Mouse (Mus musculus): Measurements from ENCODE around the gene Mbnl2.
A peak's percentile ranks its signal among the peaks of the same experiment; 100 is the strongest.

Gene Mbnl2

DNA sequence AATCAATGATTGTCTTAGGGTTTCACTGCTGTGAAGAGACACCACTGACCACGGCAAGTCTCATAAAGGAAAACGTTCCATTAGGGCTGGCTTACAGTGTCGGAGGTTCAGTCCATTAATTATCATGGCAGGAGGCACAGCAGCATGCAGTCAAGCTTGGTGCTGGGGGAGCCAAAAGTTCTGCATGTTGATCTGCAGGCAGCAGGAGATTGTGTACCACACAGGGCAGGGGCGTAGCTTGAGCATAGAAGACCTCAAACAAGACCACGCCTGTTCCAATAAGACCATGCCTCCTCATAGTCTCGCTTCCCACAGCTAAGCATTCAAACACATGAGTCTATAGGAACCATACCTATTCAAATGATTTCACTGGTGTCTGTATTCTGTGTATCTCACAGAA is 85.7 kb downstream of the Mbnl2 start:
- no peak for DNase-seq

DNA sequence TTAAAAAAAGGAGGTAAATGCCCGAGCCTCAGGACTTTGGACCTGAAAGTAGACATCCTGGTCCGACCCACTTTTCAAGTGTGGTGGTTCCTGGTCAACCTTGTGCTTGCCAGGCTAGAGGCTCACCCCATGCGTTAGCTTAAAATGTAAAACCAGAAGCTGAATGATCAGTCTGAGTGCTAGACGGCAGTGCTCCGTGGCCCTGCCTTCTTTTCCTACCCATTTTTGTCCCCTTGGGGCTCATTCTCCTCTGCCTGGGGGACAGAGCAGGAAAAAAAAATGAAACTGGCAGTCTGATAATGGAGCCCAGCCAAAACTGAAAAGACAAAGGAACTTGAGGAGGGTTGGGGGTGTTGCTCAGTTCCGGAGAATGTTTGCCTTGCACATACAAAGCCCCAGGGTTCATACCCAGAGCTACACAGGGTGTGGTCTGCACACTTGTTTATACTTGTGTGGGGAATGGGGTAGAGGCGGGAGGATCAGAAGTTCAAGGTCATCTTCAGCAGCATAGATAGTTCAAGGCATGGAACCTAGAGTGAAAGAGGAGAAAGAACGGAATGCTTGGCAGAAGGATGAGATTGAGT is 87.0 kb downstream of the Mbnl2 start:
- no peak for DNase-seq

- peak; percentile 28 for DNase-seq
Observed at GRCm38 (mm10) chr14:120363090-120363818, 87.8 kb downstream of the Mbnl2 start.

GRCm38 (mm10) chr14:120365088-120365487 is 89.6 kb downstream of the Mbnl2 start:
- no peak for DNase-seq

- no peak for DNase-seq
Observed at GRCm38 (mm10) chr14:120366962-120367361, 91.5 kb downstream of the Mbnl2 start.

DNA sequence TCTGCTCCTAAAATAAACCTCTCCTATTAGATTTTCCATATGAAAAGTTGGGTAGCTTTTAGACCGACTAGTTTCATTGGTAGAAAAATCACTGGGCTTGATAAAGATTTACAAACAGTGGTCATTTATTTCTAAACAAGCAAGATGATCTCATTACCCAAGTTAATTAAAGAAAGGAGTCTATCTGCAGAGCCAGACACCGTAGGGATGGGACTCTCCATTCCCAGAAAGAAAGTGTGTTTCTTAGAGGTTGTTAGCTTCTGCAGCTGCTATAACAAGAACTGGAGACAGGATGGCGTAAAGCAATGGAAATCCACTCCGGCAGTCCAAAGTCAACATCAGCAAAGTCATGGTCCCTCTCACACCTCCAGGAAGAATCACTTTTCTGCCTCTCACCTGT is 92.1 kb downstream of the Mbnl2 start:
- DNase-seq: no peak

DNA sequence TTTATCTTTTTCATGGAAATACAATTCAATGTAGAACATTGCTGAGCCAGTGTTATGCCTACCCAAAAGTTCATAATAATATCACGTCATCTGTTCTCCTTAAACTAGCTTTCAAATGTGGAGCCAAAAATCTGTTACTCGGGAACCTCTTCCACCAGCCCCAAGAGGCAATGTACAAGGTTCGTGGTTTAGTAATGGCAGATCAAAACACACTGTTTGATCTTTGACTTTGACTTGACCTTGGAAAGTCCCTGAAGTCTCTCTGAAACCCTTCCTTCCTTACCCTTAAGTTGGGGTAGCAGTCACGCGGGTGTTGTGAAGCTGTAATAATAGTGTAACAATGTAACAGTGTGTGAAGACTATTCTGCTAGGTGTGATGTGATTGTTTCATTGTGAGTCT is 93.0 kb downstream of the Mbnl2 start:
- DNase-seq: no peak

GRCm38 (mm10) chr14:120368914-120369391 is 93.5 kb downstream of the Mbnl2 start:
- DNase-seq: no peak

DNA sequence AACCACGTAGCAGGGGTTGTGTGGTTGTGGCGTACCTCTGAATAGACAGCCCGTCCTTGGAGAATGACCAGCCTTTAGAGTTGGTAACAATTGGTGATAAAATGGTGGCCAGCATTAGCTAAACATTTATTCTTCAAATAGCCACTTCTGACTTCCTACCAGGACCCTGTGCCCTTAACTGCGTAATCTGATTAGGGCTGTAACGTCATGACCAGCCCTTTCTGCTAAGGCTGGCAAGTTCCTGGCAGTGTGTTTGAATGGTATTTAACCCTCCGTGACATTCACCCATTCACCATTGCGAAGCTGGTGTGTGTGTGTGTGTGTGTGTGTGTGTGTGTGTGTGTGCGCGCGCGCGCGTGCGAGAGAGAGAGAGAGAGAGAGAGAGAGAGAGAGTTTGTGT is 94.6 kb downstream of the Mbnl2 start:
- DNase-seq: no peak

DNA sequence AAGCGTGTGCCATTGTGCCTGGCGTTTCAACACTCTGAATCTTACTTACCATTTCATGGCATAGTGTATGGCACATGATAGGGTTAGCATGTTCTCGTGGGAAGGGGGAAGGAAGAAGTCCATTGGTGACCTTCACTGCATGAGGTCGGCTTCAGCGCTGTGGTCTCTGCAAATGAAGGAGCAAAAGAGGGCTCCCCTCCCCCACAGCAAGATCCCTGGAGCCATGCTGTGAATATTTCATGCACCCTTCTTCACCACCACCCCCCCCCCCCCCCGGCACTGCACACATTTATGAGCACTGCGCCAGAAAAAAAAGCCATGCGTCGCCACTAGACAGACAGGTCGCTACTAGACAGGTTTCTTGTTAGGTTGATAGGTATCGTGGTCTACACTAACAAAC is 95.2 kb downstream of the Mbnl2 start:
- no peak for DNase-seq

- no peak for DNase-seq
Observed at GRCm38 (mm10) chr14:120371174-120371573, 95.7 kb downstream of the Mbnl2 start.

DNA sequence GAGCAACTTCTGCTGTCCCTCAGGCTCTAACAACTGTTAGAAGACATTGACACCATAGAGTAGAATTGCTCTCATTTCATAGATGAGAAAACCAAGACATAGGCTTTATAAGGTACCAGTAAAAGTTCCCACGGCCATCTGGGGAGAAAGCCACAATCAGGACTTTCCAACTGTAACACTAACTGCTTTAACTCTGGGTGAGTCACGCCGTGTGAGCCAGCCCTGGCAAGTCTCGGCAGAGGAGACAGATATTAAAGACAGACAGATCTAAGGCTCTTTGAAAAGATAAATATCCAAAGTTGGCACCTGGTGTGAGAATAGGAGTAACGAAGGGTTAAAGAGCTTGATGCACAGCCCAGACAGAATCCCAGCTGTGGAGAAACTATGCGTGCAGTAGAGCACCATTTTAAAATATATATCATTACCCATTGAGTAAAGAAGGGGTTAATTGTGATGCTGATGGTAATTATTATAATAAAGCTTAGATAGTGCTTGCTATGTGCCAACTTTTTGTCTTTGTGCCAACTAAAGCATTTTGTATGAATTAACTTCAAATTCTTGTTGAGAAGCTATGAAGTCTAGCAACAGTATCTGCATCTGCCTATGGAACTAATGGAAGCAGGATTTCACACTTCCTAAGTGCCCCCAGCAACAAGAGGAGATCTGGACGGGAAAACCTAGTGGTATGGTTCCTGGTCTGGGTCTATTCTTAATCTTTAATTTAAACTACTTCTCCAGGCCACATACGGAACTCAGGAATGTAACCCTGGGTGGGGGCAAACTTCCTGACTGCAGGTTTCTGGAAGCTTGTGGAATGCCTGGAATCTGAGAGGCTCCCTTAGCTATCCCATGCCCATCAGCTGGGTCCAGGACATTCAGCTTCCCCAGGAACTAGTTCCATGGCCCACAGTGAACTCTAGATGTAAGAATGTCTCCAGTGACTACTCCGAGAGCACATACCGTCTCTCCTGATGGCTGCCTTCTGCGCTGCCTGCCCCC is 97.9 kb downstream of the Mbnl2 start:
- DNase-seq: no peak

- DNase-seq: no peak
Observed at GRCm38 (mm10) chr14:120374786-120375185, 99.3 kb downstream of the Mbnl2 start.

DNA sequence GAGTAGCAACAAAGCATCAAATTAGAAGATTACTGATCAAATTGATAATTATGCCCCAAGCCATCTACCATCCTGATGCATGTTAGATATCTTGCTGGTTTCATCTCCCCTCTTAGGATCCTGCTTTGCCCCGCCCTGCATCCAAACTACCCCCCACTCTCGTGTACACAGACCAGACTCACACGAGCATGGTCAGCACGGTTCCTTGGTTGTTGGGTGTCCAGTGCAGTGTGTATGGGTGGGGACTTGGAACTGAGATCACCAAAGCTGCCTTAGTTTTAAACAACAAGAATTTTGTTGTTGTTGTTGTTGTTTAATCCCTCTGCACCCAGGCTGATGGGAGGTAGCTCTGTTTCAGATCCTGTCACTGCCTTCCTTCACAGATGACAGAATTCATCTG is 101.7 kb downstream of the Mbnl2 start:
- no peak for DNase-seq

DNA sequence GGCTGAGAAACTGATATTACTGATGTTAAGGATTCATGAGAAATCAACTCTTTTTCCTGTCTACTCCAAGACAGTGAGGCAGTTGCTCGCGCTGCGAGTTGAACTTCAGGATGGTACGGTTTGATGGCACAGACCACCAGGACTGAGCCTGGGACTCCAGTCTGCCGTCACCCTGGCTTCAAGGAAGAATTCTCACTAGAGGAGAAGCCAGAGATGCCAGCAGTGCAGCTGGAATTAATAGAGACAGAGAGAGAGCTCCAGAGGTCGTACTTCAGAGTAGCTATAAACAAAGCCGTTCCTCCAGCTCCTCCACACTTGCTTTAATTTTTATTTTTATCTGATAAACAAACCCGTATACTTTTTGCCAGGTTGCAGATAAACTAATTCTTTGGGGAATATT is 102.5 kb downstream of the Mbnl2 start:
- DNase-seq: no peak

DNA sequence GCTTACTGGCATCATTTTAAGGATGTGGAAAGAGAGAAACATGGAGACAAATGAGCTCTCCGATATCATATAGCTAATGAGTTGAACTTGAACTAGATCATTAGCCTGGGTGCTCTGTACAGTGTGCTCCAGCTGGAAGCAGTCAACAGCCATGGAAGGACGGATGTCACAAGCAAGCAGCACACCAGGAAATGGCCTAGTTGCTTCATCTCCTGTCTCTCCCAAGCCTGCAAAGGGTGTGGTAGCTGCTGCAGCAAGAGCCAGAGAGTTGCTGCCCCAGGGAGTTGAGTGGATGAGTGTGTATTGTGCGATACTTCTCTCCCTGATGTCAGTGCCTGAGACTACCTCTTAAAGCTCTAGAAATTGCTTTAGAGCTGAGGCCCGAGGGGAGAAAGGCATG is 104.2 kb downstream of the Mbnl2 start:
- no peak for DNase-seq

DNA sequence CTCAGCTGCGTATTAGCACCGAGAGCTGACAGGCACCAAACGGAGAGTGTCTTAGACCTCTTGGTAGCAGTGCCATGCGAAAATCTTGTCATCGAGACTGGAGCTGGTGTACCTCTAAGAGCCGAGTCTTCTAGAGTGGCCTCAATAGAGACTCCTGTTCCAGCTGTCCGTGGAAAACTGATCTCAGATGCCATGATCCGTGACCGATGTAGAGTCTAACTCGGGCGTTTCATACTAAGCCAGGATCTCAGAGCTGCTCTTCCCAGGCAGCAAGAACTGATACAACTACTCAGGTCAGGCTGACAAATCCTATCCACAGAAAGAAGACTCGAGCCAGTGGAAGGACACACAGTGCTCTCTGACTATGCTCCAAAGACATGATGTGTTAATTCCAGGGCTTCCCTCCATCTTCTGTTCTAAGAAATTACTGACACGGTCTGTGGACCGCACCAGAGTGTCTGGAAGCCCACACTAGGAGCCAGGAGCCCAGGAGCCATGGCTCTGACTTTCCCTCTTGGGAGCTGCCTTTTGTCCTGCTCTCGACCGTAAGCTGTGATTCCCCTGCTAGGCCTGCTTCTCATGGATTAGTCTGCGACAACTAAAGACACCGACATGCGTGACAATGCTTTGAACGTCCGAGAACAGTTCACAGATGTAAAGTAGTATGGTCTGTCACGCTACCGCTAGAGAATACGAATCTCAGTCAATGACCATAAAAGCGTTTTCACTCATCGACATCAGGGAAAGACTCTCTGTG is 106.1 kb downstream of the Mbnl2 start:
- DNase-seq: no peak

GRCm38 (mm10) chr14:120382179-120382578 is 106.7 kb downstream of the Mbnl2 start:
- no peak for DNase-seq

DNA sequence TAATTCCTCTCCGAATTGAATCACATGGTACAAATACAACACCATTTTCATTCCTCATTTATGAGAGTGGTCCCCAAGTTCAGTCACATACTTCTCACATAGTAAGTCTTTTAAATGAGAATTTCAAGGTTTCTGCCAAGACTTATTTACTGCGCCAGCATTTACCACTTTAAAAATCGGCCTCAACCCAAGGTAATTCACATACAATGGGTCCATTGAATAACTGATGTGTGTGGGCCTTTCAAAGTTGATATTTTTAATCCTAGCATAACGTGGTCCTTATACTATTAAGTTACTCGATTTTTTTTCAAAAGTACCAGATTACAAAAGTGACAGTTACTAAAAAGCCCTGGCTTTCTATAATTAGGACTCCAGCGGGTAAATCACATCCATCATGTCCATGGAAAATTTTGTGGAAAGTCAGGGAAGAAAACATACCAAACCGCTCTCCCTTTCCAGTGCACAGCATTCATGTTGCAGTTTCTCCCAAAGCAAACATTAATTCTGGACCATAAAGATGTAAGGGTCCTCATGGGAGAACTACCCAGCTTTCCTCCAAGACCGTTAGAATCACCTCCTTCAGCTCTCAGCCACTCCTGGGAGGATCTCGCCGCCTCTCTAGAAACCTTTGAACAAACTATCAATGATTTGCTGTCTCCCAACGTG is 107.8 kb downstream of the Mbnl2 start:
- DNase-seq: no peak

DNA sequence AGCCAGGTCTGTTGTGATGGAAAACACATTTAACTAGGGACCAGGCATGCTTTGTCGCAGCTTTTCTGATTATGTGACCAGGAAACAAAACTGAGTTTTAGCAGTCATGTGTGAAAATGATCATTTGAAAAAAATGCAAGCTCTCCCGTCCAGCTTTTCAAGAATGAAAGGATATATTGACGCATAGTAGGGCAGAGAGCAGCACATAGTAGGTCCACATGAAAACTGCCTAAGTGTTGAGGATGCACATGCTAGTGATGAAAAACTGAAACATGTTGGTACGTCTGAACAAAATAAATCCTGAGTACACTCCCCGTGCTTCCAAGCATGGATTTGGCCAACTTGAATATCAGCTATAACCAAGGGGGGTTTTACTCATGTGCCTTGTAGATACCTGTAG is 109.1 kb downstream of the Mbnl2 start:
- DNase-seq: no peak

- DNase-seq: no peak
Observed at GRCm38 (mm10) chr14:120387293-120387692, 111.8 kb downstream of the Mbnl2 start.
